Mouse (Mus musculus) urinary bladder, adult 2 months (tissue): ENCODE measurements around the gene Wnt9a. TPM values are rescaled to one million over a fixed set of nuclear protein-coding genes. Genes with fewer than 3 reads are reported as not detected.
"Not testable (repeated sequence)": the region's sequence is repeated elsewhere in the genome, so short reads cannot be mapped to it uniquely, and the experiment has no call there.

Experiments used
- DNase-seq: peaks from one replicate; pipeline ENCODE4 v3.0.0; 2022; ENCODE audit warnings: low spot score
- polyA plus RNA-seq: library from polyadenylated mRNA; depleted of rRNA; stranded (reverse); fragments of >200 nt; gene quantifications from 2 replicates; pipeline ENCODE4 v1.2.3, GENCODE M21; 2012

The Wnt9a gene
- polyA plus RNA-seq, 1 experiment: 11.7 TPM

- DNase-seq: no peak
These were observed 29.2 kb downstream of the Wnt9a start for GRCm38 (mm10) chr11:59335942-59336341.

GRCm38 (mm10) chr11:59336381-59336780 lies 29.7 kb downstream of the Wnt9a start:
- no peak for DNase-seq

GRCm38 (mm10) chr11:59337955-59338735 lies 31.4 kb downstream of the Wnt9a start:
- no peak for DNase-seq

GRCm38 (mm10) chr11:59338736-59339120 lies 32.0 kb downstream of the Wnt9a start:
- DNase-seq: no peak

GRCm38 (mm10) chr11:59342956-59343355 lies 36.2 kb downstream of the Wnt9a start:
- no peak for DNase-seq

GRCm38 (mm10) chr11:59346166-59346910 lies 39.6 kb downstream of the Wnt9a start:
- no peak for DNase-seq

- DNase-seq: no peak
These were observed 43.6 kb downstream of the Wnt9a start for GRCm38 (mm10) chr11:59350326-59350725.

GRCm38 (mm10) chr11:59354793-59355192 lies 48.1 kb downstream of the Wnt9a start:
- DNase-seq: no peak

- no peak for DNase-seq
These were observed 50.2 kb downstream of the Wnt9a start for GRCm38 (mm10) chr11:59356874-59357289.

- DNase-seq: no peak
These were observed 54.6 kb downstream of the Wnt9a start for GRCm38 (mm10) chr11:59361291-59361690.

- no peak for DNase-seq
These were observed 57.3 kb downstream of the Wnt9a start for GRCm38 (mm10) chr11:59364007-59364406.

- no peak for DNase-seq
These were observed 57.7 kb downstream of the Wnt9a start for GRCm38 (mm10) chr11:59364417-59364816.

- DNase-seq: no peak
These were observed 59.3 kb downstream of the Wnt9a start for GRCm38 (mm10) chr11:59366031-59366430.

GRCm38 (mm10) chr11:59366633-59367032 lies 59.9 kb downstream of the Wnt9a start:
- no peak for DNase-seq

GRCm38 (mm10) chr11:59367955-59368354 lies 61.2 kb downstream of the Wnt9a start:
- DNase-seq: not testable (repeated sequence)

GRCm38 (mm10) chr11:59369848-59370247 lies 63.1 kb downstream of the Wnt9a start:
- no peak for DNase-seq

GRCm38 (mm10) chr11:59375475-59375874 lies 68.7 kb downstream of the Wnt9a start, which contains the start of gene Prss38:
TSS of gene Prss38 (minus strand) at chr11:59375657.
- no peak for DNase-seq

- no peak for DNase-seq
These were observed 71.3 kb downstream of the Wnt9a start for GRCm38 (mm10) chr11:59377999-59378398.

GRCm38 (mm10) chr11:59379547-59379946 lies 72.8 kb downstream of the Wnt9a start:
- no peak for DNase-seq
